Mouse (Mus musculus) heart, postnatal 36 days (tissue): ENCODE results near the gene Snapin. TPM values are rescaled to one million over a fixed set of nuclear protein-coding genes. Genes with fewer than 3 reads are reported as not detected.
A peak's percentile ranks its signal among the peaks of the same experiment; 100 is the strongest.

Experiments used
- DNase-seq, 2 experiments: peaks; one replicate each; pipeline ENCODE4 v3.0.0; 2021 to 2022
- intact Hi-C: fragments of 180-260 bp; cut with DNase I; formaldehyde crosslinking; loops from one replicate; pipeline ENCODE4 v1.15.1; 2025
- total RNA-seq, 2 experiments: library from RNA; stranded (reverse); gene quantifications; 2 replicates each; pipeline ENCODE4 v1.2.3; 2021

Gene Snapin
- total RNA-seq, 2 experiments from 2014 or later: 61.0 to 71.3 TPM

DNA sequence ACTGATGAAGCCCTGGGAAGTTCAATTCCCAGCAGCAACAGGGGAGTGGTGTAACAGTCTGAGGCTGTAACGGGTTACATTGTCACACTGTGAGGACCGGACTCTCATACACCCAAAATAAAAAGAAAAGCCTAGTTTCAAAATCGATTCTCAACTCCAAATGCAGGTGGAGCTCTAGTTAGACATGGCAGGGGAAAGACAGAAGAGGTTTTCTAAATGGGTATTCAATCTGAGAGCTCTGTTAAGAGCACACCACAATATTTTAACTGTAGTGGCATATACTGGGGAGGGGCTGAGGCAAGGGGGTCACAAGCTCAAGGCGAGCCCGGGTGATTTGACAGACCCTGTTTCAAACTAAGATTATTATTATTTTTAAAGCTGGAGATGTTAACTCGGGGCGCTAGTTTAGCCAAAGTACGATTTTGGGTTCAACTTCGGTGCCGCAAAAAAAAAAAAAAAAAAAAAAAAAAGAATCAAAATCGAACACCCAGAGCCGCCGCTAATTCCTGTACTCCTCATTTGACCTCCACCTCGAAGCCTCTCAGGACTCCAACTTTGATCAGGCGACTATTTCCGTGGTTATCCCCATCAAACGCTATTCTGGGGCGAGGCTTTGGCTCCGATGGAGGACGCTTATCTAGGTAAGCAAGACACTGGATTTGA, 17.6 kb upstream of the Snapin start:
- DNase-seq: no peak
- intact Hi-C loops: loop anchor here (2.0 kb wide), 1 partner anchor 18 kb away; the partner anchor contains the start of gene Snapin

DNA sequence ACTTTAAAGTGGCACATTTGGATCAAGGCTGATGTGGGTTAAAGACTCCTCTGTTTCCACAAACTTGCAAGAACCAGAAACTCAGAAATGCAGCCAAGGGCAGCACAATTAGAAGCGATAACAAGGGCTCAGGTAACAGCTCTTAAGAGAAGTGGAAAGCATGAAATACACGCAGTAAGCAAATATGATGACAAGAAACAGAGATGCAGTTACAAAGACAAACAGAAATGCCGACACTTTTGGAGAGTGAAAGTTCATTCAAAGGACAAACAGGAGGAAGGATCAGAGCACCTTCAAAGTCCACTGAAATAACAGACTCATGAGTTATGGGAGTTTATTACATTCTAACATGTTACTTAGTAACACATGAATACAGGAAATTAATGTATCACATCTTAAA, 15.5 kb upstream of the Snapin start:
- no peak for DNase-seq
- intact Hi-C loops: no loop called here

DNA sequence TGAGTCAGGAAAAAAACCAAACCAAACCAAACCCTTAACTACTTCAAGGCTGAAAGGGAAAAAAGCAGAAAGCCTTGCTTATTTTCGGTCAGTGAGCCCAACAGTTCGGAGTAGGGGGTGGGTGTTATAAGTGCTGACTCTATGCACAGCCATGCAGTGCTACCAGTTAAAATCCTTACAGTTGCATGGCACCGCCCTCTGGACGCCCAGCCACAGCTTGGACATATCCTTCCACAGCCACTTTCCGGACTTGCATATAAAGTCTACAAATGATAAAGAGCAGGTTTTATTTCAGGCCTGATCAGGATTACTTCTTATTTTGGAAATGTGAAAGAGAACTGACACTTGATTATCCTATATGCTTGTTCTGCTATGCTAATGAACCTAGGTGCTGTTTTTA, 14.4 kb upstream of the Snapin start:
- no peak for DNase-seq
- intact Hi-C loops: no loop called here

DNA sequence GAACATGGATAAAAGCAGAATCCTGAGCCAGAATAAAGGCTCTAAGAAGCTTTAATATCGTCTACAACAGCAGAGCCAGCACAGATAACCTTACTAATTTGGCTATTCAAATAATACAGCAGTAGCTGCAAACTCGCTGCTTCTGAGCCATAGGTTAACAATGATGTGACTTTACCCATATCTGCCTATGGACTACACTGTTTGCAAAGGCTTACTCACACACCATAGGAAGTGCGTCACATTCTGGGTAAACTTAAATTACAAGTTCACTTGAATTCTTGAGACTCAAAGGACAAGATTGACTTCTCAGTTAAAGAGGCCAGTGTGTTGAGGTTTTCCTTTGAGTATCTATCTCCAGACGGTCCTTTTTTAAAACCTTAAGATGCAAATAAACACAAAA, 12.6 kb upstream of the Snapin start:
- intact Hi-C loops: no loop called here
- no peak for DNase-seq

DNA sequence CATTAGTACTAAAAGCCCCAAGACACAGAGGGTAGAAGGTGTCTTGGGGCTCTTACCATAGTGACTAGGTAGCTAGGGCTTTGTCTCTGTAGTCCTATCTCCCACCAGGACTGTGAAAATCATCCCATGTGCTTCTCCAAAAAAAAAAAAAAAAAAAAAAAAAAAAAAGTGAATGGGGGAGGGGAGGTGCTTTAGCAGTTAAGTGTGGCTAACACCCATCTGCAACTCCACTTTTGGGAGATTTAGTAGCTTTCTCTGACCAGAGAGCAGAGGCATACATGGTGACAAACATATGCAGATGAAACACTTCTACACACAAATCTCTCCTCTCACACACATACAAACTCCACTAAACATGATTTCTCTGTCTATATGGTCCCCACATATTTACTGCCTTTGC, 6.8 kb upstream of the Snapin start:
- no peak for DNase-seq
- intact Hi-C loops: no loop called here

DNA sequence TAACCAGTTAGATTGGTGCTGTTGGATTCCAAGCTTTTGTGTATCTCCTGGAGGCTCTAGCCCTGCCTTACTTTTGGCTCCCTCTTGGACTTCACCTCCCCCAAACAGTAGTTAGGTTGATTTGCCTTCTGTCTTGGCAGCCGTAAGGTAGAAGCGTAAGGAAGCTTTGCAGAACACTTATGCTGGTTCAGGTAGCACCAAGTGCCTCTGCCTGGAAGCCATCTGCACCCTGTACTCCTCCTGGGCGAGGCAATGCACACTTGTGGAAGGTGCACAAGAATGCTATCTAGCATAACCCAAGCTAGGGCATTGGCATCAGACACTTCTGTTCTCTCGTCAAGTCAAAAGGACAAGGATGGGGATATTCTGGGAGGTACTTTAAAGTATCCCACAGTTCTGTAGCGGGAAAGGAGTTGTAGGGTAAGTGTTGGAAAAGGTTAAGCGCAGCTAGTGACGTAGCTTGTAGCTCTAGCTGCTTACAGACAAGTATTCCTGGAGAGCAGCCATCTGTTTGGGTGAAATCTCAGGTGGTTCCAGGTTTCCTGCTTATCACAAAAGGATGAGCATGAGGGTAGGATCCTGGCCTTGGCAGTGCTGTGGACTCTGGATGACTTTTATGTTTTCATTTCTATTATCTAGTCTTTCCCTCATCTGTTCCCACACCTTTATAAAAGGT, 5.2 kb upstream of the Snapin start:
- intact Hi-C loops: no loop called here
- DNase-seq: no peak

DNA sequence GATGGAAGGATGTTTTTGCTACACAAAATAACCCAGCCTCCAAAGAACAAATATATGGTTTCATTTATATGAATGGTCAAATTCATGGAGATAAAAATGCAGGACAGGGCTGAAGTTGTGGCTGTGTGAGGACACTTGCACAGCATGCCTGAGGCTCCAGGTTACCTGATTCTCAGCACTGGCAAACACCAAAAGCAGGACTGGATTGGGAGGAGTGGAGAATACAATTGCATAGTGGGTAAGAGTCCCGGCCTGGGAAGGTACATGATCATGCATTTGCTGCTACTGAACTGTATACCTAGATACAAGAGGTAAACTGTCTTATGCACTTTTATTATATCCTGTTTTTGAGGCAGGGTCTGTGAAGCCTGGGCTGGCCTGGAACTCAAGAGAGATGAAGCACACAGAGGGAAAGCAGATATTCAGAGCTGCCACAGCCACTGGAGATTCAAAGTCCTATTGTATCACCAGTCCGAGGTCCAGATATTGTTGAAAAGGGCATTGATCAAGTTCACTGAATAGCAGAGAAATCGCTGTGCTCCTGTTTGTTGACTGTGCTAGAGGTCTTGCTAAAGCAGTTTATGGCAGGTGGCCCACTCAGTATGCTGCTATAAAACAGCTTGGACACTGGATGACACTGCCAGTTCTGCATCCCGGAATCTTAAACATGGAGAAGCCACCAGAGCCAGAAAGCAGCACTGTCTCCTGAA, 3.2 kb upstream of the Snapin start:
- DNase-seq: no peak
- intact Hi-C loops: loop anchor here (5.0 kb wide), 1 partner anchor 213 kb away; no protein-coding TSS in a partner anchor

DNA sequence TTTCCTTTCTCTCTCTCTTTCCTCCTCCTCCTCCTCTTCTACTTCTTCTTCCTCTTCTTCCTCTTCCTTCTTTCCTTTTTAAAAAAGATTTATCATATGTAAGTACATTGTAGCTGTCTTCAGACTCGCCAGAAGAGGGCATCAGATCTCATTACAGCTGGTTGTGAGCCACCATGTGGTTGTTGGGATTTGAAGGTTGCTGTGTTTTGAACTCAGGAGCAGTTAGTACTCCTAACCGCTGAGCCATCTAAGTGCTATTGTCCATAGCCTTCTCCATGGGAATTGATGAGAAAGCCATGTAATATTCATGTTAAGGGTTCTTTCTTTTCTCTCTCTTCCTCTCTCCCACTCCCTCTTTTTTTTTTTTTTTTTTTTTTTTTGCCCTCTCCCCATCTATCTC, 517 bp upstream of the Snapin start:
- no peak for DNase-seq

DNA sequence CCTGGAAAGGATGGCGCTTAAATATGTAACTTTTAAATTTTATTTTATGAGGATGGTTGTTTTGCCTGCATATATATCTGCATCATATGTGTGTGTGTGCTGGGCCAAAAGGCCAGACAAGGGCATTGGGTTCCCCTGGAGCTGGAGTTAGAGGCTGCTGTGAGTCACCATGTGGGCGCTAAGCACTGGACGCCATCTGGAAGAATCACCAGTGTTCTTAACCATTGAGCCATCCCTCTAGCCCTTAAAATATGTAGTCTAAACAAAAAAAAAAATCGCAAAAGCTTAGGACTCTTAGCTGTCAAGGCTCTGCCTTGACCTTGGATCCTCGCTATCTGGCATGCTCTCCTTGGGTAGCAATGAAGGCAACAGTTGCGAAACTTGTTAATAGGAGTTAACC, 2.3 kb downstream of the Snapin start:
- intact Hi-C loops: no loop called here
- DNase-seq: no peak

More for the DNA sequence above, 517 bp upstream of the Snapin start:
- intact Hi-C loops: loop anchor here (1.0 to 5.0 kb wide), 4 partner anchors 17 to 216 kb away; partner anchors contain the start of gene Chtop

DNA sequence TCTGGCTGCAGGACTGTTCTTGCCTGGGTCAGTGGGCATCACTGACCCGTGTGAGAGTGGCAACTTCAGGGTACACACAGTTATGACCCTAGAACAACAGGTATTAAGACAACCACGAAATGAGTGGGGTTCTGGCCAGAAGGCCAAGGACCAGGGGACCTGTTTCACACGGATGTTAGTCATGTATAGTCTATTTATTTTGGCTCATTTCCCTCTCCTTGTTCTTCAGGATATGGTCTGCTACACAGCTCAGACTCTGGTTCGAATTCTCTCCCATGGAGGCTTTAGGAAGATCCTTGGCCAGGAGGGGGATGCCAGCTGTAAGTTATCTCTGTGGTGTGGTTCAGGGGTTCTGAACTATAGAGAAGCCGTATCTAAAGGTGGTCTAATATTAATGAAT, 3.8 kb downstream of the Snapin start:
- intact Hi-C loops: no loop called here
- no peak for DNase-seq

DNA sequence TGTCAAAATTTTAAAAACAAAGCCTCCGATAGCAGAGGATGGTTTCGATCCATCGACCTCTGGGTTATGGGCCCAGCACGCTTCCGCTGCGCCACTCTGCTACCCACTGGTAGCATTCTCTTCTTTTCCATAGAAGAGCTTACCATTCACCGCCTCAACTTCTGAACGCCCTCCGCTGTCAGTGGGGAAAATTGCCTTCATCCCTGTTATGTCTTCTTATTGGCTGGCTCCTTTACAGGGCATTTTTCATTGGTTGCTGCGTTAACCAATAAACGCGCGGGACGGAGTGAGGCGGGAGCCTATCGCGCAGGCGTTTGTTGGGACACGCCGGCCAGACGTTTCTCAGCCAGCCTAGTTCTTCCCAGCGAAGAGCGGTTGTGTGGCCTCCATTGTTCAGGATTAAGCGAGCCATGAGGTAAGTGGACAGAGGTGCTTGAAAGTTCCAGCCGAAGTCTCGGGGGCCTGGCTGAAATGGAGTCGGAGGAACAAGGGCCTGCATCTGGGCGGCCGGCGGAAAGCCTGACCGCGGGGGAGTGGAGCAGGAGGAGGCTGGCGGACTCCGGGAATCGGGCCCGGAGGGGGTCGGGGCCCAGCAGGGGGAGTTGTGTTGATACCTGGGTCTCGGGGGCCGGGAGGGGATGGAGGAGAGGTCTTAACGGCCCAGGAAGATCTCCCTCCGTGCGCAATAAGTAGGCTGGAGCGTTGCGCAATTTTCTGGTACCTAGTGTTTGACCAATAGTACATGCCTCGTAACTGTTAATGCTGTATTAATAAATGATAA, 14.8 kb downstream of the Snapin start, which contains the start of gene Ilf2:
TSS of gene Ilf2 (plus strand) at position 296 of the 781 bp plus-strand sequence.
- intact Hi-C loops: no loop called here
- peak; percentile 92 for DNase-seq

DNA sequence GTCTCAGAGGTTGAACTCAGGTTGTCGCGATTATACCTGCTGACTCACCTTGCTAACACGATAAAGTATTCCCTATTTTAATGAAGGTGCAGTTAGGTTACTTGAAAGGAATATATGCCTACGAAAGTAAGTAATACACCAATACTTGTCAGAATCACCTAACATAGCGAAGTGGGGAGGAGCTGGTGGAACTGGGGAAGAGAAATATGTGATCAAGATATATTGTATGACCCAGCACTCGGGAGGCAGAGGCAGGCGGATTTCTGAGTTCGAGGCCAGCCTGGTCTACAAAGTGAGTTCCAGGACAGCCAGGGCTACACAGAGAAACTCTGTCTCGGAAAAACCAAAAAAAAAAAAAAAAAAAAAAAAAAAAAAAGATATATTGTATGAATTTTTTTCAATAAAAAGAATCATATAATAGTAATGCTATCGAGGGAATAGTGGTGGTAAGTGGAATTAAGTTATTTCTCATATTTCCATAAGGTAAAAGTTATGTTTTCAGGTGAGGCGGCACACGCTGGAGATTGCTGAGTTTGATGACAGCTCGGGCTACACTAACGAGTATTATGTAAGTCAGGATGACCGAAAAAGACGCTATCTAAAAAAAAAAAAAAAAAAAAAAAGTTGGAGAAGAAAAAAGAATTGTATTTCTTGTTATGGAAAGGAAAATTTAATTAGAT, 15.5 kb downstream of the Snapin start:
- DNase-seq: no peak
- intact Hi-C loops: no loop called here

DNA sequence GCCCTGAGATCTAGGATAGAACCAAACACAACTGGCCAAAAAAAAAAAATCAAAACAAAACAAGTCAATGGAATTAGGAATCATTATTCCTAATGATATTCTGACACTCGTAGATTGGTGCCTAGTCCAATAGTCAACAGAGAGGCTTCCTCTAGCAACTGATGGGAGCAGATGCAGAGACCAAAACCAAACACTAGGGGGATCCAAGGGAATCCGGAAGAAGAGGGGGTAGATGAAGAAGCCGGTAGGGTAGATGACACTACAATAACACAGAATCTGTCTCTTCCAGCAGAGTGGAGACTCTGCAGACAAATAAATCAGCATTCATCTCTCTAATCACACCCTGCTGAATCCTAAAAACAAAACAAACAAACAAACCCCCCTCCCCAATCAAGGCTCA, 18.6 kb downstream of the Snapin start:
- DNase-seq: peak; percentile 45 to 49
- intact Hi-C loops: no loop called here

DNA sequence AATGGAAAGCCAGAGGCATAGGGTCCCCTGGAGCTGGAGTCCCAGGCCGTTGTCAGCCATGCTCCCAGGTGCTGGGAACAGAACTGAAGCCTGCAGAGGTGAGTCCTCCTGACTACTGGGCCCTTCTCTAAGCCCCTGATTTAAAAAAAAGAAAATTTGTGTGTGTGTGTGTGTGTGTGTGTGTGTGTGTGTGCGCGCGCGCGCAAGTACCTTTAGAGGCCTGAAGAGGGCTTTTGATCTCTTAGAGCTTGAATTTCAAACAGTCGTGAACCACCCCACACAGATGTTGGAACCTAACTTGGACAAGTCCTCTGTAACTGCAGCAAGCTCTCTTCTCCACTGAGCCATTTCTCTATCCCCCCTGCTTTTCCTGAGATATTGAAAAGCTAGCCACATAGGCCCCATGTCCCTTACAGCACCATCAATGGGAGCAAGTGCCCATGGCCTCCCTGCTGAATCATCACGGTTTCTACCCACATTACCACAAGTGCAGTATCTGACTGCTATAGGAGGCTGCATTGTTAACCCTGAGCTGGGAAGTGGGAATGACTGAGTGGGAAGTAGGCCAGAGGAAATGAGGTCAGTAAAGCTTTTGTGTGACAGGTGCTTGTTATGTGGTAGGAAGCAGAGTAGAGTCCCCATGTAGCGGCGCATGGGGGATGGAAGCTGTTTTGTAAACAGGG, 23.1 kb downstream of the Snapin start:
- intact Hi-C loops: loop anchor here (5.0 kb wide), 1 partner anchor 200 kb away; the partner anchor contains the start of gene Dennd4b
- no peak for DNase-seq

DNA sequence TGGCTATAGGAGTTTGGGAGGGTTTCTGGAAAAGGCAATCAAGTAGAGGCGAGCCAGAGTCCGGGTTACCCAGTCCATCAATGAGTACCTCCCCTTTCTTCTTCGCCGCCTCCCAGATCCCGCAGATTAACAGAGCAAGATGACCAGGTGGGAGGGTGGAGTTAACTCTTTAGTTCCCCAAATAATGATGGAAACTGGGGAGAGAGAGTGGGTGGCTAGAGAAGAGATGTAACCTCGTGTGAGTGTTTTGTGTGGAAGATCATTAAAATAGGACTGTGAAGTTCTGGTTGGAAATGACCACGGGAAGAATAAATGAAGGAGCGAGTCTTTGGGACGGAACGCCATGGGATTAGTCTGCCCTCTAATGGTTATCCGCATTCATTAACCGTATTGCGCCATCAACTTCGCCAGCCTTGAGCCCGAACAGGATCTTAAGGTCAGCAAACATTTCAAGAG, 24.5 kb downstream of the Snapin start:
- peak in 1 of 2 experiments; percentile 60 for DNase-seq
- intact Hi-C loops: loop anchor here (1.0 to 5.0 kb wide), 2 partner anchors 54 to 199 kb away; partner anchors contain the start of gene Dennd4b

DNA sequence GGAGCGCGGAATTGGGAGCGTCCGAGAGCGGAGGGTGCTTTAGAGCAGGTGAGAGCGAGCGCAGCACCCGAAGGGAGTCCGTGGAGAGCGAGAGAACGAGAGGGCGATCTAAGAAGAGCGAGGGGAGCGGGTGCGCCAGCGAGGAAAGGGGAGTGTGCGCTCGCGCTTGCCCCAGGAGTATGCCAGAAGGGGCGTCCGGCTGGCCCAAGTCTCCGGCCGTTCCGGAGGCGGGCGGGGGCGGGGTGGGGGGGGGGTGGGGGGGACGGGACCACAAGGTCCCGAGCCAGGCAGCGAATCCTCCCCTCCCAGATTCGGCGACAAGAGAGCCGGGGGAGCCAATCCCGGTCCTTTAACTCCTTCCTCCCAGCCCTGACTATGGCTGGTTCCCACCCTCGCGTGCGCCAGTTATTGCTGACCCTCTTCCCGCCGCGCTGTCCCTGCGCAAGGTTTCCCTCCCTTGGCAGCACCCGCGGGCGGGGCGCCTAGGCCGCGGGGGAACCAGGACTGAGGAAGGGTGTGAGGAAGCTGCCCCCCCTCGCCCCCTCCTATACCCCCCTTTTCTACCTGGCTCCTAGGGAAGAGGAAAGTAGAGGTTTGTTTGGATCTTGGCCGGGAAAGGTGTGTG, 25.0 kb downstream of the Snapin start, which contains the start of gene Npr1:
TSS of gene Npr1 (minus strand) at position 181 of the 625 bp plus-strand sequence.
- DNase-seq: peak; percentile 66 to 73
- intact Hi-C loops: loop anchor here (1.0 to 5.0 kb wide), 4 partner anchors 19 to 198 kb away; partner anchors contain the start of genes Dennd4b and Ints3

DNA sequence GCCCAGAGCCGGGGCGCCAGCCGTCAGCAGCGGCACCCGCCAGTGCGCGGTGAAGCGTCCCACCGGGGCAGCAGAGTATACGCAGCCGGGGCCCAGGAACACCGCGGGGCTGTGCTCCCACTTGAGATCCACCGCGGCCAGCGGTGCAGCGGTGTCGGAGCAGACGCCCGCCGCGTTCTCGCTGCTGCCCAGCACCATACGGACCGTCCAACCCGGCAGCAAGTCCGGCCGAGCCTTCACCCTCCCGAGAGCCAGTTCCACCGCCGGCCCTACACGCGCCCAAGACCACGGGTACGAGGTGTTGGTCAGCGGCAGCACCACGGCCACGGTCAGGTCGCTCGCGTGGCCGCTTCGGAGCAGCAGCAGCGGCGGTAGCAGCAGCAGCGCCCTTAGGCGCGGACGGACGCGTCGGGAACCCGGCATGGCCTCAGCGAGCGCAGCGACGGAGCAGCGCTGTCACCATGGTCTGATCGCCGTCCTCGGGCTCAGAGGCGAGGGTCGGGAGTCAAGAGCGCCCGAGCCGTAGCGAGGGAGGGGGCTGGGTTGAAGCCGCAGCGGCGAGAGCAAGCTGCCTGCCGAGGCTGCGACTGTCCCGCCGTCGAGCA, 25.6 kb downstream of the Snapin start:
- DNase-seq: peak; percentile 36 to 66
- intact Hi-C loops: loop anchor here (1.0 to 5.0 kb wide), 3 partner anchors 19 to 198 kb away; partner anchors contain the start of genes Dennd4b and Ints3

DNA sequence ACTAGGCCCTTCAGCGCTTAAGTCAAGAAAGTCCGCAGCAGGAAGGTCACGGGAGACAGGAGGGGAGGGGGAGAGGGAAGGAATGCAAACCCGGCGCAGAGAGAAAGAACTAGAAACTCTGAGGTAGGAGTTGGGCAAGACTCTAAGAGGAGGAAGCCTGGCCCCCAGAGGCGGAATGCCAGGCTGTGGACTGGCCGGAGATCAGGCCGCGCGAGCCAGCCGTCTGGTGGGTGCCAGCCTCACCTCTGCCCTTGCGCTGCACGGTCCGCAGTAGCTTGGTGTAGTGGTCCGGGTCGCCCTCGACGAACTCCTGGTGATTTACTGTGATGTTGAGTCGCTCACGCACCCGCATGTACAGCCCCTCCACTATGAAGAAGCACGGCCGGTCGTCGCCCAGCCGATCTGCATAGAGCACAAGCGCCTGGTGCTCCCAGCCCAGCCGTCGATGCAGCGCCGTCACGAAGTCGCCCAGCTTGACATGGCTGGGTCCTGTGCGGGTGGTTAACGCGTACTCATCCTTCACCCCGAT, 26.2 kb downstream of the Snapin start:
- intact Hi-C loops: loop anchor here (1.0 to 5.0 kb wide), 4 partner anchors 18 to 247 kb away; partner anchors contain the start of genes Dennd4b and Ints3
- DNase-seq: peak; percentile 45 to 49
